Mouse (Mus musculus) C2C12 (cell line): ENCODE data around the gene Rnf227. TPM values are rescaled to one million over a fixed set of nuclear protein-coding genes. Genes with fewer than 3 reads are reported as not detected.
A peak's percentile ranks its signal among the peaks of the same experiment; 100 is the strongest.
"Not testable (repeated sequence)": the region's sequence is repeated elsewhere in the genome, so short reads cannot be mapped to it uniquely, and the experiment has no call there.

Experiments
- H3K27me3 ChIP-seq: one replicate; pipeline ENCODE4 v1.6.1; 2011; ENCODE audit not compliant: control insufficient read depth, insufficient read depth, insufficient read length
- H3K36me3 ChIP-seq: one replicate; pipeline ENCODE4 v1.6.1; 2011; ENCODE audit not compliant: control insufficient read depth, insufficient read depth
- H3K4me3 ChIP-seq: one replicate; pipeline ENCODE4 v1.5.1; 2011; ENCODE audit warnings: mild to moderate bottlenecking, control low read depth; ENCODE audit not compliant: poor library complexity, insufficient read depth, severe bottlenecking
- H3K79me2 ChIP-seq: one replicate; pipeline ENCODE4 v1.6.1; 2011; ENCODE audit not compliant: control insufficient read depth, insufficient read depth
- H3K79me3 ChIP-seq: one replicate; pipeline ENCODE4 v1.6.1; 2011; ENCODE audit warnings: low read depth, control low read depth
- H3ac ChIP-seq: one replicate; pipeline ENCODE3; 2011; ENCODE audit warnings: low read depth; ENCODE audit not compliant: control insufficient read depth, insufficient read length
- CEBPB ChIP-seq: IDR thresholded peaks from one replicate; pipeline ENCODE4 v1.6.1; 2011; ENCODE audit warnings: low read depth, mild to moderate bottlenecking, control low read depth, moderate library complexity
- CTCF ChIP-seq: IDR thresholded peaks from one replicate; pipeline ENCODE4 v1.5.1; 2011; ENCODE audit not compliant: control insufficient read depth, insufficient read depth, insufficient read length
- FOSL1 ChIP-seq: IDR thresholded peaks from one replicate; pipeline ENCODE4 v1.8.0; 2011; ENCODE audit warnings: mild to moderate bottlenecking, low read length; ENCODE audit not compliant: poor library complexity, insufficient read depth, severe bottlenecking
- MAX ChIP-seq: IDR thresholded peaks from one replicate; pipeline ENCODE4 v1.6.1; 2011; ENCODE audit warnings: mild to moderate bottlenecking, control low read depth
- MYOD1 ChIP-seq: IDR thresholded peaks from one replicate; pipeline ENCODE4 v1.6.1; 2011; ENCODE audit warnings: low read depth; ENCODE audit not compliant: control insufficient read depth, insufficient read length
- MYOG ChIP-seq: IDR thresholded peaks from one replicate; pipeline ENCODE4 v1.6.1; 2011; ENCODE audit not compliant: control insufficient read depth, insufficient read length; ENCODE audit errors: extremely low read depth
- USF1 ChIP-seq: IDR thresholded peaks from one replicate; pipeline ENCODE4 v1.6.1; 2011; ENCODE audit warnings: low read depth, mild to moderate bottlenecking, control low read depth, moderate library complexity
- polyA plus RNA-seq: library from polyadenylated mRNA; unstranded; fragments of >200 nt; fragmentation: generic; extraction: Trizol; gene quantifications from one replicate; pipeline ENCODE4 v1.2.1, GENCODE M21; 2012; ENCODE audit warnings: missing spikeins

The Rnf227 gene
- polyA plus RNA-seq, 1 experiment = 3.9 TPM

GRCm38 (mm10) chr11:69302817-69303216 is 37.4 kb upstream of the Rnf227 start:
- Histone ChIP-seq H3K27me3 (no peaks in the 10 kb centered on the region), H3K36me3 (peaks cover 67% of the 10 kb centered on the region), H3K79me3 (no peaks in the 10 kb centered on the region), H3ac (no peak overlapping the region), H3K4me3 (no peak overlapping the region), H3K79me2 (no peaks in the 10 kb centered on the region)
- TF ChIP-seq MYOG = no peak
- TF ChIP-seq MAX = no peak
- TF ChIP-seq CTCF = no peak
- no peak for TF ChIP-seq FOSL1
- TF ChIP-seq USF1 = no peak
- no peak for TF ChIP-seq CEBPB
- no peak for TF ChIP-seq MYOD1

- H3K79me2 ChIP-seq = no peaks in the 10 kb centered on the region
- no peaks in the 10 kb centered on the region for H3K27me3 ChIP-seq
- H3K36me3 ChIP-seq = peaks cover 72% of the 10 kb centered on the region
- H3K4me3 ChIP-seq = no peak overlapping the region
- no peaks in the 10 kb centered on the region for H3K79me3 ChIP-seq
- no peak overlapping the region for H3ac ChIP-seq
- TF ChIP-seq CTCF (no peak), FOSL1 (no peak), CEBPB (no peak), MYOD1 (no peak), MYOG (no peak), MAX (no peak), USF1 (no peak)
Measured at GRCm38 (mm10) chr11:69305291-69305690, 35.0 kb upstream of the Rnf227 start.

GRCm38 (mm10) chr11:69306039-69306438 is 34.2 kb upstream of the Rnf227 start:
- Histone ChIP-seq H3K36me3 (peaks cover 78% of the 10 kb centered on the region), H3K79me2 (no peaks in the 10 kb centered on the region), H3K27me3 (no peaks in the 10 kb centered on the region), H3ac (no peak overlapping the region), H3K79me3 (no peaks in the 10 kb centered on the region), H3K4me3 (no peak overlapping the region)
- TF ChIP-seq FOSL1 (no peak), MYOG (no peak), CTCF (no peak), USF1 (no peak), MYOD1 (no peak), MAX (no peak), CEBPB (no peak)

- Histone ChIP-seq H3K79me2 (no peaks in the 10 kb centered on the region), H3K79me3 (no peaks in the 10 kb centered on the region), H3K36me3 (peaks cover 53% of the 10 kb centered on the region), H3K4me3 (no peak overlapping the region), H3K27me3 (no peaks in the 10 kb centered on the region), H3ac (no peak overlapping the region)
- no peak for TF ChIP-seq USF1
- no peak for TF ChIP-seq MYOG
- no peak for TF ChIP-seq CTCF
Measured at GRCm38 (mm10) chr11:69311266-69311665, 29.0 kb upstream of the Rnf227 start.

- Histone ChIP-seq H3K27me3 (no peaks in the 10 kb centered on the region), H3K4me3 (no peak overlapping the region), H3K79me3 (no peaks in the 10 kb centered on the region), H3K36me3 (peaks cover 34% of the 10 kb centered on the region), H3K79me2 (no peaks in the 10 kb centered on the region), H3ac (no peak overlapping the region)
- peak; percentile 50 for TF ChIP-seq USF1
- no peak for TF ChIP-seq MYOG
- TF ChIP-seq FOSL1 = no peak
Measured at GRCm38 (mm10) chr11:69316361-69316760, 23.9 kb upstream of the Rnf227 start.

GRCm38 (mm10) chr11:69318000-69318399 is 22.3 kb upstream of the Rnf227 start:
- Histone ChIP-seq H3K79me2 (peaks cover 16% of the 10 kb centered on the region), H3K36me3 (peaks cover 34% of the 10 kb centered on the region)
- not testable (repeated sequence) for H3K27me3 ChIP-seq, H3K79me3 ChIP-seq, H3K4me3 ChIP-seq, H3ac ChIP-seq
